ENCODE assay signal across 8 mouse cellular contexts in genomic region chr19:45997365-45997764, GRCm38 (mm10). TPM values are rescaled to one million over a fixed set of nuclear protein-coding genes. Genes with fewer than 3 reads are reported as not detected.
DNase-seq lines count a peak whose midpoint lies in the region; ATAC-seq and TF ChIP-seq lines count a peak whose summit lies in the region.

No protein-coding gene starts in this region.

- no peaks in the 10 kb centered on the region for H3K27me3 ChIP-seq in heart, embryonic 13.5 days (replicated peaks)
- no peaks in the 10 kb centered on the region for H3K27me3 ChIP-seq in G1E (ENCODE audit: insufficient read depth, low read length)
- H3K27me3 ChIP-seq in hindbrain, embryonic 10.5 days (ENCODE audit: insufficient read depth, poor library complexity, severe bottlenecking): peaks cover 3% of the 10 kb centered on the region; the same call in 1 of the 2 replicates
- 0 out of 2 replicates have a peak, but pooled peaks cover 3% of the 10 kb centered on the region for H3K27me3 ChIP-seq in midbrain, embryonic 13.5 days

- no peak for DNase-seq in heart, postnatal 25 days (ENCODE audit: low spot score)
- no peak for DNase-seq in G1E (ENCODE audit: low spot score)
- peak; percentile 5 for DNase-seq in hindbrain, embryonic 10.5 days (ENCODE audit: low spot score)
- DNase-seq in thymus, postnatal 25 days: no peak
- no peak for DNase-seq in urinary bladder, adult 18-20 months (ENCODE audit: low spot score in 2 of 2)

- peaks cover 12% of the 10 kb centered on the region for H3K4me1 ChIP-seq in heart, embryonic 13.5 days
- peaks cover 21% of the 10 kb centered on the region for H3K4me1 ChIP-seq in G1E (ENCODE audit: insufficient read depth, low read depth, low read length)
- H3K4me1 ChIP-seq in hindbrain, embryonic 10.5 days (replicated peaks): peaks cover 12% of the 10 kb centered on the region; the same call in 1 of the 2 replicates
- peaks cover 13% of the 10 kb centered on the region for H3K4me1 ChIP-seq in midbrain, embryonic 13.5 days (replicated peaks)

- ATAC-seq in heart, embryonic 13.5 days (ENCODE audit: extremely low read depth, insufficient number of reproducible peaks, low FRiP score, low TSS enrichment): no peak
- no peak for ATAC-seq in G1E (ENCODE audit: extremely low read depth, insufficient number of reproducible peaks, low FRiP score, poor library complexity, severe bottlenecking)
- no peak; the same call in 1 of the 2 replicates for ATAC-seq in midbrain, embryonic 13.5 days
- no peak for ATAC-seq in activated CD4-positive, CD25-positive, alpha-beta regulatory T cell, adult 4 months

- peak overlapping the region; percentile 89 for H3K9ac ChIP-seq in heart, embryonic 13.5 days
- peak overlapping the region; percentile 92 for H3K9ac ChIP-seq in midbrain, embryonic 13.5 days (replicated peaks)

- intact Hi-C loops in heart, postnatal 25 days (cut with DNase I): loop anchor here (5.0 kb wide), 1 partner anchor 40 kb away; no protein-coding TSS in a partner anchor

- peak overlapping the region; percentile 95 for H3K27ac ChIP-seq in heart, embryonic 13.5 days (replicated peaks)
- peak overlapping the region; percentile 99; the same call in 1 of the 2 replicates for H3K27ac ChIP-seq in hindbrain, embryonic 10.5 days
- H3K27ac ChIP-seq in midbrain, embryonic 13.5 days: no peak overlapping the region

- peaks cover 23% of the 10 kb centered on the region for H3K36me3 ChIP-seq in heart, embryonic 13.5 days
- peaks cover 6% of the 10 kb centered on the region for H3K36me3 ChIP-seq in G1E (replicated peaks)
- peaks cover 22% of the 10 kb centered on the region for H3K36me3 ChIP-seq in hindbrain, embryonic 10.5 days
- 0 out of 2 replicates have a peak, but pooled peaks cover 15% of the 10 kb centered on the region for H3K36me3 ChIP-seq in midbrain, embryonic 13.5 days

- 60% methylated on average over 5 of the region's 5 CpGs for WGBS in heart, embryonic 13.5 days
- WGBS in hindbrain, embryonic 10.5 days: 65% methylated on average over 5 of the region's 5 CpGs
- 66% methylated on average over 5 of the region's 5 CpGs for WGBS in midbrain, embryonic 13.5 days

- TF ChIP-seq CTCF in G1E (IDR thresholded peaks at IDR 0.05; ENCODE audit: low read depth, low read length): no peak

- peak overlapping the region; percentile 80 for H3K4me2 ChIP-seq in heart, embryonic 13.5 days
- H3K4me2 ChIP-seq in midbrain, embryonic 13.5 days (replicated peaks): peak overlapping the region; percentile 66

- H3K4me3 ChIP-seq in heart, embryonic 13.5 days: peak overlapping the region; percentile 80
- peak overlapping the region; percentile 80 for H3K4me3 ChIP-seq in G1E (ENCODE audit: low read depth, low read length)
- peak overlapping the region; percentile 79 for H3K4me3 ChIP-seq in hindbrain, embryonic 10.5 days
- peak overlapping the region; percentile 74 for H3K4me3 ChIP-seq in midbrain, embryonic 13.5 days (replicated peaks)

- no peaks in the 10 kb centered on the region; the same call in 1 of the 2 replicates for H3K9me3 ChIP-seq in heart, embryonic 13.5 days
- peaks cover 4% of the 10 kb centered on the region; the same call in 1 of the 2 replicates for H3K9me3 ChIP-seq in G1E (replicated peaks)
- H3K9me3 ChIP-seq in hindbrain, embryonic 10.5 days: peaks cover 18% of the 10 kb centered on the region
- peaks cover 10% of the 10 kb centered on the region; the same call in 1 of the 2 replicates for H3K9me3 ChIP-seq in midbrain, embryonic 13.5 days

RNA-seq across cellular contexts. Expression of gene Armh3, which starts 0.9 kb away (rescaled TPM):
- 12.7 and 13.0 TPM in 2 replicates for polyA plus RNA-seq in heart, embryonic 13.5 days (2015; fragmentation: Nextera tagmentation; extraction: Ambion mirVana)
- 10 to 100 TPM; 14.8 to 16.0 TPM for total RNA-seq in heart, postnatal 25 days (2021)
- total RNA-seq in G1E (2014; fragmentation: Nextera tagmentation) (13.0 and 22.0 TPM in 2 replicates), G1E (2017) (6.7 and 7.1 TPM in 2 replicates)
- polyA plus RNA-seq in G1E (2012): 1.6 and 1.9 TPM in 2 replicates
- polyA plus RNA-seq in hindbrain, embryonic 10.5 days (2016; fragmentation: Nextera tagmentation; extraction: Ambion mirVana): 16.6 and 19.4 TPM in 2 replicates
- polyA plus RNA-seq in midbrain, embryonic 13.5 days (2015; fragmentation: Nextera tagmentation; extraction: Ambion mirVana): 22.1 and 23.4 TPM in 2 replicates
- polyA plus RNA-seq in activated CD4-positive, CD25-positive, alpha-beta regulatory T cell, adult 4 months (2017; shearing (Covaris generic)): 1 to 10 TPM; 9.7 to 9.8 TPM

RNA-seq across cellular contexts. Expression of gene Hps6, which starts 5.9 kb away (rescaled TPM):
- 5.9 and 6.3 TPM in 2 replicates for polyA plus RNA-seq in heart, embryonic 13.5 days (2015; fragmentation: Nextera tagmentation; extraction: Ambion mirVana)
- 1 to 10 TPM; 6.2 to 7.0 TPM for total RNA-seq in heart, postnatal 25 days (2021)
- 1.9 and 4.1 TPM in 2 replicates for total RNA-seq in G1E (2014; fragmentation: Nextera tagmentation)
- total RNA-seq in G1E (2017): 7.6 and 8.0 TPM in 2 replicates
- polyA plus RNA-seq in G1E (2012): 15.0 and 16.4 TPM in 2 replicates
- 4.8 and 5.7 TPM in 2 replicates for polyA plus RNA-seq in hindbrain, embryonic 10.5 days (2016; fragmentation: Nextera tagmentation; extraction: Ambion mirVana)
- polyA plus RNA-seq in midbrain, embryonic 13.5 days (2015; fragmentation: Nextera tagmentation; extraction: Ambion mirVana): 2.0 TPM in 2 replicates
- polyA plus RNA-seq in activated CD4-positive, CD25-positive, alpha-beta regulatory T cell, adult 4 months (2017; shearing (Covaris generic)): 1 to 10 TPM; 1.5 to 2.9 TPM

RNA-seq across cellular contexts. Expression of gene Pprc1, which starts 47.3 kb away (rescaled TPM):
- polyA plus RNA-seq in heart, embryonic 13.5 days (2015; fragmentation: Nextera tagmentation; extraction: Ambion mirVana): 19.9 and 21.4 TPM in 2 replicates
- 10 to 100 TPM; 14.0 to 14.9 TPM for total RNA-seq in heart, postnatal 25 days (2021)
- total RNA-seq in G1E (2014; fragmentation: Nextera tagmentation) (72.0 and 132 TPM in 2 replicates), G1E (2017) (9.8 and 11.8 TPM in 2 replicates)
- polyA plus RNA-seq in G1E (2012): 54.8 and 73.3 TPM in 2 replicates
- 39.9 and 49.6 TPM in 2 replicates for polyA plus RNA-seq in hindbrain, embryonic 10.5 days (2016; fragmentation: Nextera tagmentation; extraction: Ambion mirVana)
- polyA plus RNA-seq in midbrain, embryonic 13.5 days (2015; fragmentation: Nextera tagmentation; extraction: Ambion mirVana): 20.5 and 21.8 TPM in 2 replicates
- polyA plus RNA-seq in activated CD4-positive, CD25-positive, alpha-beta regulatory T cell, adult 4 months (2017; shearing (Covaris generic)): 10 to 100 TPM; 13.5 to 17.5 TPM

RNA-seq across cellular contexts. Expression of gene Ldb1, which starts 47.6 kb away (rescaled TPM):
- 64.7 and 69.7 TPM in 2 replicates for polyA plus RNA-seq in heart, embryonic 13.5 days (2015; fragmentation: Nextera tagmentation; extraction: Ambion mirVana)
- 10 to 100 TPM; 40.3 to 44.7 TPM for total RNA-seq in heart, postnatal 25 days (2021)
- total RNA-seq in G1E (2014; fragmentation: Nextera tagmentation) (145 and 160 TPM in 2 replicates), G1E (2017) (68.6 and 76.6 TPM in 2 replicates)
- polyA plus RNA-seq in G1E (2012): 405 and 501 TPM in 2 replicates
- polyA plus RNA-seq in hindbrain, embryonic 10.5 days (2016; fragmentation: Nextera tagmentation; extraction: Ambion mirVana): 90.2 and 111 TPM in 2 replicates
- polyA plus RNA-seq in midbrain, embryonic 13.5 days (2015; fragmentation: Nextera tagmentation; extraction: Ambion mirVana): 121 and 140 TPM in 2 replicates
- 10 to 100 TPM; 42.8 to 46.3 TPM for polyA plus RNA-seq in activated CD4-positive, CD25-positive, alpha-beta regulatory T cell, adult 4 months (2017; shearing (Covaris generic))
